Mouse (Mus musculus) heart, adult 11 months (tissue): Measurements from ENCODE around the gene Gpr157.
A peak's percentile ranks its signal among the peaks of the same experiment; 100 is the strongest.

Source experiments
- DNase-seq: peaks from one replicate; pipeline ENCODE4 v3.0.0; 2022

Gpr157 gene

GRCm38 (mm10) chr4:150112867-150113266, 25.7 kb downstream of the Gpr157 start:
- DNase-seq = no peak

DNA sequence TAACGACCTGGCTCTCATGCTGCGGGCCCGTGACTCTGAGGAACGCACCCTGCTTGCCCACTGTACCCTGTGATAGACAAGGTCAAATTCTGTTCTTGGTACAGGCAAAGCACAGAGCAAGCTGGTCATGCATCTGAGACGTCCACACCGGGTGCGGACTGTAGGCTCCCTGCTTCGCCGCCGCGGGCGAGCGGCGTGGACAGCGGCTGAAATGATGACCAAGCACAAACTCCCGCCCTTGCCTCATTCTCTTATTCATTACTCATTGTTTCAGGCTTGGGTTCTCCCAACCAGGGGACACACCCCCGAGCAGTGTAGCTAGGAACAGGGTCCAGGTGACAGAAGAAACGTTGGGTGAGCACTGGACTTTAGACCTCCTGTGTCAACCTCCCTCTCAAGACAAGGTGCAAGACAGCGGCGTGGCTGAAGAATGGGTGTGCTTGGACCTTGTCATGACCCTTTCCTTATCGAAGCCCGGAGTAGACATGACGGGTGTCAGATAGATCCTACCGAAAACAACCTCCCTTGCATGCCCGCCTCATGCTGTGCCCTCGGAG, 27.4 kb downstream of the Gpr157 start:
- DNase-seq = no peak

- peak; percentile 94 for DNase-seq
Measured at GRCm38 (mm10) chr4:150117311-150117710, 30.1 kb downstream of the Gpr157 start.

DNA sequence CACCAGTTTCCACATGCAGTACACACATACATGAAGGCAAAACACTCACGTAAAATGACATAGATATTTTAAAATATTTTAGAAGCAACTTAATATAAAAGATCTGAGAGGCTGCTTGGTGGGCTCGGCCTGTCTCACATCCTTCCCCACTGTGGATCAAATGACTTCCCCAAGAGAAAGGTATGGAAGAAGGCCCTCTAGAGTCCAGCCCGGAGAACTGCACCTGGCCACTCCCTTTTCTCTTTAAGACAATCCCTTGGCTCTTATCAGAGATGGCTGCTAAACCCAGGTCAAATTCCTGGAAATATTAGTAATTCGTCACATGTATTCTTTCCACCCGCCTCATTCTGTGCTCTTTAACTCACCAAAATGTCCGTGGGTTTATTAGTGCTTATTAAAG, 31.0 kb downstream of the Gpr157 start:
- DNase-seq = no peak

- DNase-seq = no peak
Measured at GRCm38 (mm10) chr4:150119055-150119454, 31.9 kb downstream of the Gpr157 start, which contains the start of gene Slc2a5. Gene Slc2a5 (plus strand): TSS chr4:150119283.

- no peak for DNase-seq
Measured at GRCm38 (mm10) chr4:150119640-150120039, 32.5 kb downstream of the Gpr157 start.

- no peak for DNase-seq
Measured at GRCm38 (mm10) chr4:150120173-150120833, 33.1 kb downstream of the Gpr157 start.

DNA sequence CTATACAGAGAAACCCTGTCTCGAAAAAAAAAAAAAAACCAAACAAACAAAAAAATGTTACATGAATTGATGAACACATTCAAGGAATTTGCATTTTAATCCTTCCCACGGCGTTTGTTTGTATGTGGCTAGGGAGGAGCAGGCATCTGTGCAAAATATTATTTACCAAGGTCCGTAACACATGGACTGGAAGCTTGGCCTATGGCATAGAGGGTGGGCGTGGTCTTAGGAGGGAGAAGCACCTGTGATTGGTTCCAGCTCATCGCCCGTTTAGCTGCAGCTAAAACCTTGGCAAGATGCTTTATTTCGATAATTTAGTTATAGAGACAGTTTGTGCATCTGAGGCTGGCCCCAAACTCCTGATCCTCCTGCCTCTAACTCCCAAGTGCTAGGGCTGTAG, 34.3 kb downstream of the Gpr157 start:
- peak; percentile 79 for DNase-seq

GRCm38 (mm10) chr4:150122476-150122875, 35.3 kb downstream of the Gpr157 start:
- peak; percentile 84 for DNase-seq

GRCm38 (mm10) chr4:150126373-150126772, 39.2 kb downstream of the Gpr157 start:
- peak; percentile 80 for DNase-seq

GRCm38 (mm10) chr4:150127894-150128293, 40.7 kb downstream of the Gpr157 start:
- DNase-seq = no peak

GRCm38 (mm10) chr4:150128571-150128970, 41.4 kb downstream of the Gpr157 start:
- DNase-seq = peak; percentile 82

- DNase-seq = no peak
Measured at GRCm38 (mm10) chr4:150130661-150131060, 43.5 kb downstream of the Gpr157 start.

GRCm38 (mm10) chr4:150132692-150133271, 45.6 kb downstream of the Gpr157 start:
- DNase-seq = peak; percentile 95

- DNase-seq = no peak
Measured at GRCm38 (mm10) chr4:150135254-150135653, 48.1 kb downstream of the Gpr157 start.

- peak; percentile 93 for DNase-seq
Measured at GRCm38 (mm10) chr4:150136693-150137092, 49.5 kb downstream of the Gpr157 start.

- DNase-seq = no peak
Measured at GRCm38 (mm10) chr4:150137368-150138083, 50.4 kb downstream of the Gpr157 start.

DNA sequence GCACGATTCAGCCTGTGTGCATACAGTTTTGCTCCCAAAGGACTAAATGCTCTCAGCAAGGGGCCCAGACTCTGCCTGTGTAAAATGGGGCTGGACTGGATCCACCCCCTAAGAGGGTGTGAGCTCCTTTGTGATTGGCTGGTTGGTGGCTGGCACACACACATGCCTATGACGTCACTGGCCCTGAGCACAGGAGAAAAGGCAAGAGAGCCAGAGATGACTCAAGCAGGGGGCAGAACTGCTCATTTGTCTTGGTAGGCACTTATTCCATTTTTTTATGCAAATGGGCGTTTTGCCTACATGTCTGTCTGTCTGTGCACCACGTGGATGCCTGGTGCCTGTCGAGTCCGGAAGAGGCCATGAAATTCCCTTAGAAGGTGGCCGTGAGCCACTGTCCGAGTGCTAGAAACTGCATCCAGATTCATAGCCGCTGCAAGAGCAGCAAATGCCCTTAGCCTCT, 50.9 kb downstream of the Gpr157 start:
- peak; percentile 95 for DNase-seq

DNA sequence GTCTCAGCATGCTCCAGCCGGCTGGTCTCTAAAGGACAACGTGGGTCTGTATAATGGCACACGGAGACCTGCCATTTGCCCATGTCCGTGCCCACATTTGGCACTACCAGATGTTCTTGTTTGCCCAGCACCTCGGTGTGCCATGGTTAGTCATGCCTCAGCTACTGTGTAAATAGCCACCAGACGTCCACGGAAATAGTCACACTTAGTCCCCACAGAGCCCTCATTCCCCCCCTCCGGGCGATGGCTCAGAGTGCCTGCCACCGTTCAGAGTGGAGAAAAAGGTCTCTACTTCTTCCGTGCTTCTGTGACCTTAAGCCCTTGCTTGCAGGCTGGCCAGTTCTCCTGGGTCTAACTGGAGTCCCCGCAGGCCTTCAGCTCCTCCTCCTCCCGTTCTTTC, 51.9 kb downstream of the Gpr157 start:
- no peak for DNase-seq

- no peak for DNase-seq
Measured at GRCm38 (mm10) chr4:150140346-150140745, 53.2 kb downstream of the Gpr157 start.

DNA sequence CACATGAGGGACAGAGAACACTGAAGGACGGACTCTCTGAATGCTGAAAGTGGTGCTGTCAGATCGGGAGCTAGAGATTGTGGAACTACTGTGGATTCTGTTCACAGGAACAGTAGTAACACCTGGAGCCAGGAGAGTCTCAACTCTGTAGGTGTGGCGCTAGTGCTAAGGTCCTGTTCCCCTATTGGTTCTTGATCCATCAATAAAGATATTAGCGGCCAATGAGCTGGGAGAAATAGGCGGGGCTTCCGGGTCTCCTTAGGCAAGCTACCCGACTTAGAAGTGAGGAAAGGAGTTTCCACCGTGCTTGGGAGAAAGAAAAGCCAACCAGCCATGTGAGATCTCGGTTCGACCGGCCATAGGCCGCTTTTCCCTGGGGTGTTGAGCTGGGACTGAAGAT, 57.1 kb downstream of the Gpr157 start:
- no peak for DNase-seq

GRCm38 (mm10) chr4:150146286-150146685, 59.1 kb downstream of the Gpr157 start:
- no peak for DNase-seq

- DNase-seq = no peak
Measured at GRCm38 (mm10) chr4:150151045-150151444, 63.9 kb downstream of the Gpr157 start.

DNA sequence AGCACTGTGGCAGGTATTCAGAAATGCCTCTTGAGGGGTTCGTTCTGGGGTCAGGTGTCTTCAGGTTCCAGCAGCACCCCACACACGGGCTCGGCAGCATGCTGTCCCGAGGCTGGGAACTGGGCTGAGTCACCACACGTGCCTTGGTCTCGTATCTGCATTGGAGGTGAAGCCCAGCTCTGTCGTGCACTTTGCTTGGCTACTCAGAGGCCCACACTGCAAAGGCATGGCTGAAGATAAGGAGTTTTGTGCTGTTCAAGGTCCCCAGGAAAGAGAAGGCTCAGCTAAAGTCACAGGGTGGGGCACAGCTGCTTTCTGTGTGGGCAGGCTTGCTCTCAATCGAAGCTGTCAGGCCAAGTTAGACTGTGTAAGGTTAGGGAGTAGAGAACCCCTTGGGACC, 65.3 kb downstream of the Gpr157 start:
- no peak for DNase-seq
